Mouse (Mus musculus) olfactory bulb, adult 2 months (tissue): ENCODE measurements around the gene Ldlrap1.

Experiments used
- CTCF ChIP-seq: fragments of 200-500 bp; IDR thresholded peaks from 2 replicates; pipeline ENCODE4 v1.5.1; 2012; ENCODE audit warnings: low read depth, mild to moderate bottlenecking, low read length, moderate library complexity; ENCODE audit not compliant: insufficient read depth
- POLR2A ChIP-seq: fragments of 200-500 bp; IDR thresholded peaks from 2 replicates; pipeline ENCODE4 v1.6.1; 2012; ENCODE audit warnings: mild to moderate bottlenecking, low read depth, low read length, moderate library complexity; ENCODE audit not compliant: insufficient read depth

GRCm38 (mm10) chr4:134768226-134768888, 533 bp upstream of the Ldlrap1 start:
- TF ChIP-seq CTCF (no peak), POLR2A (no peak)
